Mouse (Mus musculus): ENCODE measurements around the gene Arhgef7. TPM values are rescaled to one million over a fixed set of nuclear protein-coding genes. Genes with fewer than 3 reads are reported as not detected.
"Not testable (repeated sequence)": the region's sequence is repeated elsewhere in the genome, so short reads cannot be mapped to it uniquely, and the experiment has no call there.

The Arhgef7 gene
- total RNA-seq, 2 experiments from 2014 or later: 42.7 to 53.9 TPM

DNA sequence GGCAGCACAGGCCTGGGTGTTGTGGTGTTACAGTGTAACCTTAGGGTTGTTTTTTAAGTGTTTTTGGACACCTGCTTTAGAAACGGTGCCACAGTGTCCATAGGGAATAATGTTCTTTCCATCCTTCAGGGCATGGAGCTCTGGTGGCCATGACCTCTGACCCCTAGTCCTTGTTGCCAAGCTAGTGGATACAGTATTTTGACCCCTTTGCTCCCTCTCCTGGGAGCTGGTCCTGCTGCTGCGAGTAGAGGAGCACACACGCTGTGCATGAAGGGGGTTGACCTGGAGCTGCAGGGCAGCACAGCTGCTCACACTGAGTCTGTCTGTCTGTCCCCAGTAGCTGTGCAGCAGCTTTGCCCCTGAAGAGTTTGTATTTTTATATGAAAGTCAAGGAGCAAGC lies 98.2 kb downstream of the Arhgef7 start:
- intact Hi-C loops (cut with DNase I): no loop called here
- DNase-seq: no peak

GRCm38 (mm10) chr8:11827312-11827711 lies 99.8 kb downstream of the Arhgef7 start:
- DNase-seq: no peak
- intact Hi-C loops (cut with DNase I): no loop called here

DNA sequence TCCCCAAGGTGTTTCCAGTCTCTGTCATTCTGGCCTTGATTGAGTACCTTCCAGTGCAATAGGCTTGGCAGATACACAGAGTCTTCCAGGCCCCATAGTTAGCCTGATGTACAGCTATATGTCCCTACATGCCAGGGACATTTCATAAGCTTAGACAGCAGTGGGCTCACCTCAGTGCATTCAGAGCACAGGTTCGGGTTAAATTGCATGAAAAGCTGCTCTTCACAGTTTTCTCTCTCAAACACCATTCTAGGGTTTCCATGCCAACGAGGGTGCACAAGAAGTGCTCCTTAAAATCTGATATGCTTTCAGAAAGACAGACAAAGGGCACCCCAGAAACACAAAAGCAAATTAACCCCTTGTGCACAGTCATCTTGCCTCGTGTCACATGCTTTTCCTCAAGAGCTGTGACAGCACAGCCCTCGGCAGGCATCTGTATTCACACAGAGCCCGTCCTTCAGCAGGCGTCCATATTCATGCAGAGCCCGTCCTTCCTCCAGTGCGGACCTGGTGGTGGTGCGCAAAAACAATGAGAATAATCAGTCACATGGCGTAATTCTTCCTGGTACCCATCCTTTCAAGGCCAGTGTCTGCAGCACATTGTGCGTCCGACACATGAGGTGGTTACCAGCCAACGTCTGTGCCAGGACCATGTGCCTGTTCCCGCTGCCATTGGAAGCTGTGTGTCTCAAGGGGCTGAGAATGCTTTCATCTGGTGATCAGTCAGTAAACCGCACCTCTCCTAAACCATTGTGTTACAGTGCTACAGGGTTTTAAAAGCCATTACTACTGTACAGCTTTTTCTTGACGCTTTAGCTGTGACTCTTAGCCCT lies 102.9 kb downstream of the Arhgef7 start:
- intact Hi-C loops (cut with DNase I): no loop called here

GRCm38 (mm10) chr8:11831174-11831573 lies 103.7 kb downstream of the Arhgef7 start:
- no peak for DNase-seq
- intact Hi-C loops (cut with DNase I): no loop called here

More for the DNA sequence above, 102.9 kb downstream of the Arhgef7 start:
- no peak for DNase-seq

DNA sequence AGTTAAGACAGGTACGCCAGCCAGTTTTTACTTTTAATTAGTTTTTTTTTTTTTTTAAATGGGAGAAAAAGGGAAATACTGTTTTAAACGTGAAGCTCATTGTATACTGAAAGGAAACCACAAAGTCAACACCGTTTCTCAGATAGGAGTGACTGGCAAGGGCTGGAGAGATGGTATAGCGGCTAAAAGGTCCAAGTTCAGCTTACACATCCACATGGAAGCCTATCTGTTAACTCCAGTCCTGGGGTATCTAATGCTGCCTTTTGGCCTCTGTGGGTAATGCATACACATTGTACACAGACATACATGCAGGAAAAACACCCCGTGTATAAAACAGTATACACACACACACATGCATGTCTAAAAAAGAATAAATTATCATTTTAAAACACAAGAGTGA lies 104.4 kb downstream of the Arhgef7 start:
- intact Hi-C loops (cut with DNase I): no loop called here
- no peak for DNase-seq

DNA sequence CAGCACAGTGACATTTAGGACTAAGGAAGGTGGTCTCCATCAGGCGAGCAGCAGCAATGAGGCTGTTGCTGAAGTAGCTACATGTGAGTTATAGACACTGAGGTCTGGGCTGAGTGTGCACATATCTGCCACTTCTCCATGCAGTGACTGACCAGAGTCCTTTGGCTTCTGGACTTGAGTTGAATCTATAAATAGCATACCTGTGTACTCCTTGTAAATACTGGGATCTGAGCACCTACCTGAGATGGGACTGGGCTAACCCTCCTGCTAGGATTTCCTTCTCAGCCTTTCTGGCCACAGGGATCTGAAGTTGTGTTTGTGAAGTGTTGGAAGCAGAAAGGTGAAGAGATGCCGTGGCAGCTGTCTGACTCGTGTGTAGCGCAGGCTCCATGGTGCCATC lies 105.6 kb downstream of the Arhgef7 start:
- intact Hi-C loops (cut with DNase I): no loop called here
- no peak for DNase-seq

GRCm38 (mm10) chr8:11834200-11834599 lies 106.7 kb downstream of the Arhgef7 start:
- DNase-seq: no peak
- intact Hi-C loops (cut with DNase I): no loop called here

- DNase-seq: no peak
- intact Hi-C loops (cut with DNase I): no loop called here
Observed at GRCm38 (mm10) chr8:11834691-11835090, 107.2 kb downstream of the Arhgef7 start.

- intact Hi-C loops (cut with DNase I): no loop called here
- no peak for DNase-seq
Observed at GRCm38 (mm10) chr8:11840174-11840573, 112.7 kb downstream of the Arhgef7 start, which contains the start of gene Tex29. Gene Tex29, plus strand, starts transcription at chr8:11840474.

- DNase-seq: no peak
- intact Hi-C loops (cut with DNase I): no loop called here
Observed at GRCm38 (mm10) chr8:11841571-11841970, 114.0 kb downstream of the Arhgef7 start.

- DNase-seq: no peak
- intact Hi-C loops (cut with DNase I): no loop called here
Observed at GRCm38 (mm10) chr8:11842757-11843156, 115.2 kb downstream of the Arhgef7 start.

DNA sequence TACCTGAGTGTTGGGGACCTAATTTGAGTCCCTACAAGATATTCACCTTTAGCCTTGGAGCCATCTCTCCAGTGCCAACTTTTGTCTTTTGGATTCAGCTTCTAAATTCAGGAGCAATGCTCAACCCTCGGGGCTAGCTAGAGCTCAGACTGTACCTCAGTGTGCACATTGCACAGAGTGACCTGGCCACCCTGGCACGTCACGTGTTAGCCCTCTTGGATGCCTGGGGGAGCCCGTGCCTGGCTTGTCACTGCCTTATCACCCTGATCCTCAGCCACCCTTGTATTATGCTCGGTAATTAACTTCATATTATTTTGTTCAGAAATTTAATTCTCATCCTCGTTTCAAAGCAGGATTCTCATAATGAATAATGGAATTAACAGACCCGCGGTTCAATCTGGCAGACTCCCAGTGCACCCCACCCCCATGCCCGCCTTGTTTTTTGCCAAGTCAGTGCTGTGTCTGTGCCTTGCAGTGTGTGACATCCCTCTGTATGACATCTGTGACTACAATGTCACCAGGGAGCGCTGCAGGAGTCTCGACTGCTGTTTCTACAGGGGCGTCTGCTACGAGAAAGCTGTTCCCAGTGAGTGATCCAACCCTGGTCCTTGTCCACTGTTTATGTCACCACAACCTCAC lies 116.3 kb downstream of the Arhgef7 start:
- DNase-seq: no peak
- intact Hi-C loops (cut with DNase I): no loop called here

- intact Hi-C loops (cut with DNase I): no loop called here
- no peak for DNase-seq
Observed at GRCm38 (mm10) chr8:11844316-11844685, 116.8 kb downstream of the Arhgef7 start.

DNA sequence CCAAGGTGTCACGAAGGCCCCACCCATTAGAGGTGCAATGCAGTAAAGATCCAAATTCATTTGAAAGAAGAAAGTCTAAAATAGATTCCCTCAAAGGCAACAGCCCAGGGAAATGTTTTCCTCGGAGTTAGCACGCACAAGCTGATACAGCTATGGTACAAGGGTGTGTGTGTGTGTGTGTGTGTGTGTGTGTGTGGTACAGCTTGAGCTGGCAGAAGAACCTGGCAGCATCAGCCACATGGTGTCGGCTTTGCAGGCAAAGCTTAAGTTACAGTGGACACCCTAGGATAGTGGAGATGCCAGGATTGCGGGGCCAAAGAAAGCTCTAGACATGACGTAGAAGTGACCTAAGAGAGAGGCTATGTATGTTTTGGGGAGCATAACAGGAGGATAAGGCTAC lies 119.3 kb downstream of the Arhgef7 start:
- no peak for DNase-seq

GRCm38 (mm10) chr8:11867832-11868231 lies 140.3 kb downstream of the Arhgef7 start:
- DNase-seq: no peak
- intact Hi-C loops (cut with DNase I): no loop called here

More for the DNA sequence above, 119.3 kb downstream of the Arhgef7 start:
- intact Hi-C loops (cut with DNase I): no loop called here

DNA sequence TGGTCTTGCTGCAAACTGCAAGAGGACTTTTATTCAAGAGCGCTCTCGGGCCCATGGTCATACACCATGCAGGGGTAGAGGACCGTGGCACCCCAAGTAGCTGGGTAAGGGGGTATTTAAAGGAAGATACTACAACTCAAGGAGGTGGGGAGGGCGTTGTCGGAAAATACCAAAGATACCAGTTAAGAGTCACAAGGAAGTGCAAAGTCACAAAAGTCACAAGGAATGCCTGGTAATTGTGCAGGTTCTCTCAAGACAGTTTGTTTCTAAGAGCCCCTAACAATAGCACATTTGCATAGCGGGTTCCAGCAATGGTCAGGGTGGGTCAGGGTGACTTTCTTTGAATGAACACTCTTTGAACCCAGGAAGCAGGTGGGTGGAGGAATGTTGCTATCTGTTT lies 146.7 kb downstream of the Arhgef7 start:
- intact Hi-C loops (cut with DNase I): loop anchor here (10.0 kb wide), 1 partner anchor 1359 kb away; no protein-coding TSS in a partner anchor
- DNase-seq: not testable (repeated sequence)

DNA sequence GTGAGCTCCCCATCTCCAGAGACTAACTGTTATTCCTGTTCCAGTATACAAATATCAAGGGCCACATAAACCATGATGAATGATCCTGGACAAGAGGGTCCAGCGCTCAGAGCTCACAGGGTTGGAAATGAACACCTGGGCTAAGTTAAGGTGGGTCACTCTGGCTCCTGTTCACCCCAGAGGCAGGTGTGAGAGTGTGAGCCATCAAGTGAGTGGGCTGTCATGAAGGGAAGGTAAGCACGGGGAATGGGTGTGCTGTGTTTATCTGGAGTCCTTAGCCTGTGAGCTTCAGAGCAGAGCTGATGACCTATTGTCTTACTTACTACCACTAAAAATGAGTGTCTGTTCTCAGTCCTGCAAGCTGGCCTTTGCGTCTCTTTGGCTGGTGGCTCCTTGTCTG lies 157.1 kb downstream of the Arhgef7 start:
- intact Hi-C loops (cut with DNase I): no loop called here

More for the DNA sequence above, 157.1 kb downstream of the Arhgef7 start:
- DNase-seq: no peak

Other genes with a start within 250 kb of the Arhgef7 start
- gene Rab20, start 249.0 kb upstream of the Arhgef7 start, total RNA-seq (2021): 1 to 10 TPM; 1.2 to 1.9 TPM
- 10 to 100 TPM; 25.2 to 27.7 TPM for gene Naxd, start 230.2 kb upstream of the Arhgef7 start, total RNA-seq (2021)
- 10 to 100 TPM; 13.8 to 14.2 TPM for gene Cars2, start 176.9 kb upstream of the Arhgef7 start, total RNA-seq (2021)
- 10 to 100 TPM; 12.0 to 15.0 TPM for gene Ing1, start 172.2 kb upstream of the Arhgef7 start, total RNA-seq (2021)
- gene Ankrd10, start 92.0 kb upstream of the Arhgef7 start, total RNA-seq (2021): 10 to 100 TPM; 15.8 to 17.7 TPM
- not detected for gene 1700016D06Rik, start 26.7 kb upstream of the Arhgef7 start, total RNA-seq (2021)
- not detected for gene Tex29, start 112.8 kb downstream of the Arhgef7 start, total RNA-seq (2021)

Data from gastrocnemius, postnatal 36 days (tissue).